Mouse (Mus musculus): ENCODE measurements at regions not wholly inside any gene's neighbourhood (a gene's known extent, or its start where the extent isn't known, plus 50 kb on each side); places are given as distances from the start of the nearest gene placed in this dataset.

DNA sequence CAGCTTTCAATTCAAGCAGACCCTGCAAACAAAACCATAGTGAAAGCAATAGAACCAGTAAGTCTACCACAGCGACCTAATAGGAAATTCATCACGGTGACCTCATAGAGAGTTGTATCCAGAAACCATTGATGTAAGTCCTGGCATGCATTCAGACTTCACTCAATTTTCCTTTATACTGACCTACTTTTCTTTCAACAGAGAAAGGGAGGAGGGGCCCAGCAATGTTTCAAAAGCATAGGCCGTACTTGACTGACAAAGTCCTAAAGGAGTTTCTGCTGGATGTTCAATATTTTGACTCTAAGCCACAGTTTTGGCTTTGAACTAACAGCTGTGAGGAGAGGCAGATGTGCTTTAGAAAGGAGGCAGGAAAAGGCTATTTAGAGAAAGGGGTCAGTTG is 88.4 kb downstream of the AI593442 start:
- Histone ChIP-seq H3ac (ENCODE audit: control insufficient read depth, insufficient read length, low read depth) (no peak overlapping the region), H3K27me3 (ENCODE audit: control insufficient read depth, insufficient read depth, insufficient read length) (no peaks in the 10 kb centered on the region), H3K79me2 (ENCODE audit: control insufficient read depth, insufficient read depth) (no peaks in the 10 kb centered on the region), H3K36me3 (ENCODE audit: control insufficient read depth, insufficient read depth) (no peaks in the 10 kb centered on the region), H3K79me3 (ENCODE audit: low read depth) (no peaks in the 10 kb centered on the region), H3K4me3 (ENCODE audit: insufficient read depth, poor library complexity, severe bottlenecking) (no peak overlapping the region)
- TF ChIP-seq USF1 (IDR thresholded peaks at IDR 0.05; ENCODE audit: low read depth) (no peak), CTCF (IDR thresholded peaks at IDR 0.05; ENCODE audit: control insufficient read depth, insufficient read depth, insufficient read length) (no peak), MYOD1 (IDR thresholded peaks at IDR 0.05; ENCODE audit: control insufficient read depth, insufficient read length, low read depth) (no peak), FOSL1 (IDR thresholded peaks at IDR 0.05; ENCODE audit: insufficient read depth, low read length, poor library complexity, severe bottlenecking) (no peak), CEBPB (IDR thresholded peaks at IDR 0.05; ENCODE audit: low read depth) (no peak), MAX (IDR thresholded peaks at IDR 0.05) (no peak), MYOG (IDR thresholded peaks at IDR 0.05; ENCODE audit: control insufficient read depth, extremely low read depth, insufficient read length) (no peak)

- Histone ChIP-seq H3K79me3 (ENCODE audit: low read depth) (no peaks in the 10 kb centered on the region), H3K79me2 (ENCODE audit: control insufficient read depth, insufficient read depth) (no peaks in the 10 kb centered on the region), H3K27me3 (ENCODE audit: control insufficient read depth, insufficient read depth, insufficient read length) (no peaks in the 10 kb centered on the region), H3K4me3 (ENCODE audit: insufficient read depth, poor library complexity, severe bottlenecking) (no peak overlapping the region), H3K36me3 (ENCODE audit: control insufficient read depth, insufficient read depth) (no peaks in the 10 kb centered on the region), H3ac (ENCODE audit: control insufficient read depth, insufficient read length, low read depth) (no peak overlapping the region)
- TF ChIP-seq FOSL1 (IDR thresholded peaks at IDR 0.05; ENCODE audit: insufficient read depth, low read length, poor library complexity, severe bottlenecking) (no peak), USF1 (IDR thresholded peaks at IDR 0.05; ENCODE audit: low read depth) (no peak), MYOD1 (IDR thresholded peaks at IDR 0.05; ENCODE audit: control insufficient read depth, insufficient read length, low read depth) (no peak), MAX (IDR thresholded peaks at IDR 0.05) (no peak), MYOG (IDR thresholded peaks at IDR 0.05; ENCODE audit: control insufficient read depth, extremely low read depth, insufficient read length) (no peak), CTCF (IDR thresholded peaks at IDR 0.05; ENCODE audit: control insufficient read depth, insufficient read depth, insufficient read length) (no peak), CEBPB (IDR thresholded peaks at IDR 0.05; ENCODE audit: low read depth) (no peak)
Observed at GRCm38 (mm10) chr9:52574066-52574465, 105.5 kb downstream of the AI593442 start.

DNA sequence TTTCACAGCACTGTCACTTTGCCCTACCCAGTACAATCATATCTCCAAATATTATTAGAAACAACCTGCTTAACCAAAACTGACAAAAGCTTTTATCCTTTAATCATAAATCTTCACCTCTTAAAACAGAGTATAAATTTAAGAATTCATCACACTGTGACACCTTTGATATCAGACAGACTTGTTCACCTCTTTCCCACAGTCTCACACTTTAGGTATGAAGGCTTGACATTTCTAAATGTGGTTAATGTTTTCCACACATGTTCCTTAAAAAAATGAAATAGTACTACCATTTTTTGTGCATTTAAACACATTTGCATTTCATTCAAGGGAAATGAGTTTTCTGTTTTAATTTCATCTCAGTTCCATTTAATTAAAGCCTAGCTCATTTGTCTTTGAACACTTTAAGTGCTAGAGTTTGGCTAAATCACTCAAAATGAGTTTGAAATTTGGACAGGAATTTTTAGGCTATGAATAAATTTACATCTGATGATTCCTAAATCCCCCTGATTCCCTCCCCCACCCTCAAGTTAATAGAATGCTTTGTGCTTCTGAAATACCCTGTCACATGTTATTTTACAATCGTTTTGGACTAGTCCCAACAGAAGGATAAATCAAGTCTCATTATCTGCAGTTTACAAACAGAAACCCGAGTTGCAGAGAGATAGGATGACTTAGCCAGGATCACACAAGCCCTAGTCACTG is 127.9 kb downstream of the AI593442 start:
- Histone ChIP-seq H3K27me3 (ENCODE audit: control insufficient read depth, insufficient read depth, insufficient read length) (no peaks in the 10 kb centered on the region), H3K4me3 (ENCODE audit: insufficient read depth, poor library complexity, severe bottlenecking) (no peak overlapping the region), H3K79me2 (ENCODE audit: control insufficient read depth, insufficient read depth) (no peaks in the 10 kb centered on the region), H3K36me3 (ENCODE audit: control insufficient read depth, insufficient read depth) (no peaks in the 10 kb centered on the region), H3K79me3 (ENCODE audit: low read depth) (no peaks in the 10 kb centered on the region), H3ac (ENCODE audit: control insufficient read depth, insufficient read length, low read depth) (no peak overlapping the region)
- no peak for TF ChIP-seq MYOD1 (IDR thresholded peaks at IDR 0.05; ENCODE audit: control insufficient read depth, insufficient read length, low read depth)
- TF ChIP-seq MYOG (IDR thresholded peaks at IDR 0.05; ENCODE audit: control insufficient read depth, extremely low read depth, insufficient read length): no peak
- TF ChIP-seq USF1 (IDR thresholded peaks at IDR 0.05; ENCODE audit: low read depth): no peak
- TF ChIP-seq CEBPB (IDR thresholded peaks at IDR 0.05; ENCODE audit: low read depth): no peak
- no peak for TF ChIP-seq CTCF (IDR thresholded peaks at IDR 0.05; ENCODE audit: control insufficient read depth, insufficient read depth, insufficient read length)
- TF ChIP-seq MAX (IDR thresholded peaks at IDR 0.05): no peak
- TF ChIP-seq FOSL1 (IDR thresholded peaks at IDR 0.05; ENCODE audit: insufficient read depth, low read length, poor library complexity, severe bottlenecking): no peak

GRCm38 (mm10) chr9:52546071-52546470 is 133.5 kb downstream of the AI593442 start:
- H3K27me3 ChIP-seq (ENCODE audit: control insufficient read depth, insufficient read depth, insufficient read length): no peaks in the 10 kb centered on the region
- H3K79me3 ChIP-seq (ENCODE audit: low read depth): no peaks in the 10 kb centered on the region
- no peak for TF ChIP-seq CTCF (IDR thresholded peaks at IDR 0.05; ENCODE audit: control insufficient read depth, insufficient read depth, insufficient read length)
- TF ChIP-seq MYOD1 (IDR thresholded peaks at IDR 0.05; ENCODE audit: control insufficient read depth, insufficient read length, low read depth): no peak
- no peak for TF ChIP-seq USF1 (IDR thresholded peaks at IDR 0.05; ENCODE audit: low read depth)
- no peak for TF ChIP-seq MYOG (IDR thresholded peaks at IDR 0.05; ENCODE audit: control insufficient read depth, extremely low read depth, insufficient read length)
- TF ChIP-seq CEBPB (IDR thresholded peaks at IDR 0.05; ENCODE audit: low read depth): no peak
- no peak for TF ChIP-seq FOSL1 (IDR thresholded peaks at IDR 0.05; ENCODE audit: insufficient read depth, low read length, poor library complexity, severe bottlenecking)
- no peak for TF ChIP-seq MAX (IDR thresholded peaks at IDR 0.05)
- H3K4me3 ChIP-seq (ENCODE audit: insufficient read depth, poor library complexity, severe bottlenecking): no peak overlapping the region
- H3K79me2 ChIP-seq (ENCODE audit: control insufficient read depth, insufficient read depth): no peaks in the 10 kb centered on the region
- H3K36me3 ChIP-seq (ENCODE audit: control insufficient read depth, insufficient read depth): no peaks in the 10 kb centered on the region
- H3ac ChIP-seq (ENCODE audit: control insufficient read depth, insufficient read length, low read depth): no peak overlapping the region

- H3K79me2 ChIP-seq (ENCODE audit: control insufficient read depth, insufficient read depth): no peaks in the 10 kb centered on the region
- no peak overlapping the region for H3K4me3 ChIP-seq (ENCODE audit: insufficient read depth, poor library complexity, severe bottlenecking)
- no peaks in the 10 kb centered on the region for H3K27me3 ChIP-seq (ENCODE audit: control insufficient read depth, insufficient read depth, insufficient read length)
- no peak overlapping the region for H3ac ChIP-seq (ENCODE audit: control insufficient read depth, insufficient read length, low read depth)
- no peaks in the 10 kb centered on the region for H3K79me3 ChIP-seq (ENCODE audit: low read depth)
- H3K36me3 ChIP-seq (ENCODE audit: control insufficient read depth, insufficient read depth): no peaks in the 10 kb centered on the region
- TF ChIP-seq CTCF (IDR thresholded peaks at IDR 0.05; ENCODE audit: control insufficient read depth, insufficient read depth, insufficient read length) (no peak), FOSL1 (IDR thresholded peaks at IDR 0.05; ENCODE audit: insufficient read depth, low read length, poor library complexity, severe bottlenecking) (no peak), CEBPB (IDR thresholded peaks at IDR 0.05; ENCODE audit: low read depth) (no peak), USF1 (IDR thresholded peaks at IDR 0.05; ENCODE audit: low read depth) (no peak), MAX (IDR thresholded peaks at IDR 0.05) (no peak), MYOG (IDR thresholded peaks at IDR 0.05; ENCODE audit: control insufficient read depth, extremely low read depth, insufficient read length) (no peak), MYOD1 (IDR thresholded peaks at IDR 0.05; ENCODE audit: control insufficient read depth, insufficient read length, low read depth) (no peak)
Observed at GRCm38 (mm10) chr9:52539086-52539485, 140.5 kb downstream of the AI593442 start.

Data from C2C12 (cell line).